Mouse (Mus musculus) bone marrow macrophage, adult 2 months (primary cell): ENCODE results near the gene Ppp1r16b.

Experiments
- CTCF ChIP-seq: IDR thresholded peaks from 2 replicates; pipeline ENCODE4 v1.5.1; 2012; ENCODE audit warnings: low read depth, mild to moderate bottlenecking, low read length, moderate library complexity
- POLR2A ChIP-seq: IDR thresholded peaks from 2 replicates; pipeline ENCODE4 v1.6.1; 2012; ENCODE audit warnings: mild to moderate bottlenecking, low read depth, low read length, borderline replicate concordance

GRCm38 (mm10) chr2:158730896-158731295 lies 65.7 kb downstream of the Ppp1r16b start:
- no peak for TF ChIP-seq CTCF
- TF ChIP-seq POLR2A = no peak
